Mouse (Mus musculus) forebrain, embryonic 16.5 days (tissue): ENCODE results near the gene Gm11020. TPM values are rescaled to one million over a fixed set of nuclear protein-coding genes. Genes with fewer than 3 reads are reported as not detected.

Experiments used
- ATAC-seq: fragments of 200-750 bp; cut with Nextera tagmentation; 2 replicates; pipeline ENCODE4 v1.8.0; 2017; ENCODE audit warnings: mild to moderate bottlenecking, moderate library complexity
- H3K27ac ChIP-seq: fragments of 300-500 bp; sonication (generic); 2 replicates; pipeline ENCODE4 v1.5.1; 2014; ENCODE audit warnings: low read length, control low read depth
- H3K27me3 ChIP-seq: fragments of 300-500 bp; sonication (generic); replicated peaks from 2 replicates; pipeline ENCODE4 v1.6.1; 2014; ENCODE audit warnings: low read length; ENCODE audit not compliant: control insufficient read depth, insufficient read depth
- H3K36me3 ChIP-seq: fragments of 300-500 bp; sonication (generic); 2 replicates; pipeline ENCODE4 v1.6.1; 2014; ENCODE audit not compliant: control insufficient read depth, insufficient read depth
- H3K4me1 ChIP-seq: fragments of 300-500 bp; sonication (generic); replicated peaks from 2 replicates; pipeline ENCODE4 v1.6.1; 2014; ENCODE audit warnings: low read length; ENCODE audit not compliant: control insufficient read depth, insufficient read depth
- H3K4me2 ChIP-seq: fragments of 300-500 bp; sonication (generic); 2 replicates; pipeline ENCODE4 v1.6.1; 2014; ENCODE audit warnings: mild to moderate bottlenecking, low read length, control low read depth
- H3K4me3 ChIP-seq: fragments of 300-500 bp; sonication (generic); replicated peaks from 2 replicates; pipeline ENCODE4 v1.5.1; 2014; ENCODE audit warnings: mild to moderate bottlenecking, low read length, control low read depth
- H3K9ac ChIP-seq: fragments of 300-500 bp; sonication (generic); replicated peaks from 2 replicates; pipeline ENCODE4 v1.6.1; 2014; ENCODE audit warnings: low read depth, low read length, control low read depth
- H3K9me3 ChIP-seq: fragments of 300-500 bp; sonication (generic); 2 replicates; pipeline ENCODE4 v1.6.1; 2016; ENCODE audit warnings: low read length; ENCODE audit not compliant: control insufficient read depth
- WGBS: fragments of 180-500 bp; shearing (Covaris S2); extraction: QIAGEN DNeasy Blood & Tissue Kit; methylation state at CpG from one replicate; pipeline ENCODE4 v1.1.7; 2014; 5-methylcytosine and 5-hydroxymethylcytosine counted together
- polyA plus RNA-seq: library from polyadenylated mRNA; unstranded; fragments of >200 nt; fragmentation: Nextera tagmentation; extraction: Ambion mirVana; gene quantifications from 2 replicates; pipeline ENCODE4 v1.2.1, GENCODE M21; 2015

Gm11020 gene
- polyA plus RNA-seq, 1 experiment from 2014 or later: not detected

GRCm38 (mm10) chr8:104353186-104353585 is 31.8 kb downstream of the Gm11020 start:
- no peak overlapping the region for H3K4me2 ChIP-seq
- no peak overlapping the region for H3K27ac ChIP-seq
- ATAC-seq: peak; percentile 62; the same call in 1 of the 2 replicates
- no peaks in the 10 kb centered on the region for H3K36me3 ChIP-seq
- no peaks in the 10 kb centered on the region for H3K9me3 ChIP-seq
- H3K9ac ChIP-seq: no peak overlapping the region
- H3K4me1 ChIP-seq: no peaks in the 10 kb centered on the region
- 56% methylated on average over 5 of the region's 5 CpGs for WGBS
- no peak overlapping the region for H3K4me3 ChIP-seq
- H3K27me3 ChIP-seq: no peaks in the 10 kb centered on the region

GRCm38 (mm10) chr8:104354504-104354903 is 33.1 kb downstream of the Gm11020 start:
- WGBS: 91% methylated on average over 10 of the region's 10 CpGs
- Histone ChIP-seq H3K4me1 (peaks cover 3% of the 10 kb centered on the region; the same call in 1 of the 2 replicates), H3K27ac (no peak overlapping the region), H3K36me3 (no peaks in the 10 kb centered on the region), H3K9me3 (no peaks in the 10 kb centered on the region), H3K4me3 (no peak overlapping the region), H3K27me3 (no peaks in the 10 kb centered on the region), H3K9ac (no peak overlapping the region), H3K4me2 (no peak overlapping the region)
- no peak for ATAC-seq

GRCm38 (mm10) chr8:104358637-104359036 is 37.3 kb downstream of the Gm11020 start:
- WGBS: 72% methylated on average over 3 of the region's 3 CpGs
- ATAC-seq: no peak

GRCm38 (mm10) chr8:104359778-104360456 is 38.5 kb downstream of the Gm11020 start:
- 64% methylated on average over 15 of the region's 15 CpGs for WGBS
- Histone ChIP-seq H3K4me2 (no peak overlapping the region), H3K9me3 (no peaks in the 10 kb centered on the region), H3K4me1 (peaks cover 7% of the 10 kb centered on the region; the same call in 1 of the 2 replicates), H3K9ac (no peak overlapping the region), H3K27ac (no peak overlapping the region), H3K4me3 (no peak overlapping the region), H3K36me3 (no peaks in the 10 kb centered on the region), H3K27me3 (no peaks in the 10 kb centered on the region)
- ATAC-seq: no peak

More at GRCm38 (mm10) chr8:104358637-104359036, 37.3 kb downstream of the Gm11020 start:
- no peak overlapping the region for H3K4me3 ChIP-seq
- H3K27me3 ChIP-seq: no peaks in the 10 kb centered on the region
- peaks cover 7% of the 10 kb centered on the region; the same call in 1 of the 2 replicates for H3K4me1 ChIP-seq
- H3K4me2 ChIP-seq: no peak overlapping the region
- no peak overlapping the region for H3K9ac ChIP-seq
- H3K27ac ChIP-seq: no peak overlapping the region
- no peaks in the 10 kb centered on the region for H3K9me3 ChIP-seq
- H3K36me3 ChIP-seq: no peaks in the 10 kb centered on the region

- 91% methylated on average over 9 of the region's 9 CpGs for WGBS
Measured at GRCm38 (mm10) chr8:104365695-104366094, 44.3 kb downstream of the Gm11020 start.

GRCm38 (mm10) chr8:104367398-104367797 is 46.0 kb downstream of the Gm11020 start:
- no peak overlapping the region for H3K27ac ChIP-seq
- H3K9ac ChIP-seq: no peak overlapping the region
- H3K4me1 ChIP-seq: peaks cover 14% of the 10 kb centered on the region
- WGBS: 5% methylated on average over 5 of the region's 5 CpGs
- no peaks in the 10 kb centered on the region for H3K27me3 ChIP-seq
- ATAC-seq: peak; percentile 39
- H3K4me2 ChIP-seq: no peak overlapping the region
- no peaks in the 10 kb centered on the region for H3K36me3 ChIP-seq
- no peaks in the 10 kb centered on the region for H3K9me3 ChIP-seq
- H3K4me3 ChIP-seq: no peak overlapping the region

More at GRCm38 (mm10) chr8:104365695-104366094, 44.3 kb downstream of the Gm11020 start:
- Histone ChIP-seq H3K27ac (no peak overlapping the region), H3K4me3 (no peak overlapping the region), H3K9me3 (no peaks in the 10 kb centered on the region), H3K4me2 (no peak overlapping the region), H3K9ac (no peak overlapping the region), H3K27me3 (no peaks in the 10 kb centered on the region), H3K4me1 (peaks cover 14% of the 10 kb centered on the region), H3K36me3 (no peaks in the 10 kb centered on the region)
- ATAC-seq: no peak

GRCm38 (mm10) chr8:104369591-104369990 is 48.2 kb downstream of the Gm11020 start:
- Histone ChIP-seq H3K9me3 (no peaks in the 10 kb centered on the region), H3K4me2 (no peak overlapping the region), H3K36me3 (no peaks in the 10 kb centered on the region), H3K9ac (no peak overlapping the region), H3K4me1 (peaks cover 14% of the 10 kb centered on the region), H3K27me3 (no peaks in the 10 kb centered on the region), H3K27ac (no peak overlapping the region), H3K4me3 (no peak overlapping the region)
- WGBS: 69% methylated on average over 12 of the region's 12 CpGs
- peak; percentile 27; the same call in 1 of the 2 replicates for ATAC-seq

GRCm38 (mm10) chr8:104370071-104370470 is 48.7 kb downstream of the Gm11020 start:
- no peak overlapping the region for H3K27ac ChIP-seq
- H3K4me3 ChIP-seq: no peak overlapping the region
- H3K36me3 ChIP-seq: no peaks in the 10 kb centered on the region
- H3K4me1 ChIP-seq: peaks cover 18% of the 10 kb centered on the region
- 64% methylated on average over 6 of the region's 6 CpGs for WGBS
- no peaks in the 10 kb centered on the region for H3K9me3 ChIP-seq
- no peaks in the 10 kb centered on the region for H3K27me3 ChIP-seq
- no peak overlapping the region for H3K9ac ChIP-seq
- H3K4me2 ChIP-seq: no peak overlapping the region
- no peak for ATAC-seq

GRCm38 (mm10) chr8:104371121-104371520 is 49.8 kb downstream of the Gm11020 start:
- 96% methylated on average over 6 of the region's 6 CpGs for WGBS
- Histone ChIP-seq H3K4me1 (peaks cover 28% of the 10 kb centered on the region), H3K27me3 (no peaks in the 10 kb centered on the region)

More at GRCm38 (mm10) chr8:104371121-104371520, 49.8 kb downstream of the Gm11020 start:
- Histone ChIP-seq H3K36me3 (no peaks in the 10 kb centered on the region), H3K27ac (no peak overlapping the region), H3K4me3 (no peak overlapping the region), H3K9ac (no peak overlapping the region), H3K4me2 (no peak overlapping the region), H3K9me3 (no peaks in the 10 kb centered on the region)
- ATAC-seq: no peak
